Mouse (Mus musculus) heart, postnatal 14 days (tissue): ENCODE measurements around the gene Zfp53. TPM values are rescaled to one million over a fixed set of nuclear protein-coding genes. Genes with fewer than 3 reads are reported as not detected.

Experiments used
- DNase-seq, 2 experiments: peaks; one replicate each; pipeline ENCODE4 v3.0.0; 2021 to 2022
- intact Hi-C: fragments of 180-260 bp; cut with DNase I; formaldehyde crosslinking; loops from one replicate; pipeline ENCODE4 v1.15.1; 2025
- total RNA-seq, 2 experiments: library from RNA; stranded (reverse); gene quantifications; 2 replicates each; pipeline ENCODE4 v1.2.3; 2021

Gene Zfp53
- total RNA-seq, 2 experiments from 2014 or later = 2.4 to 2.9 TPM

DNA sequence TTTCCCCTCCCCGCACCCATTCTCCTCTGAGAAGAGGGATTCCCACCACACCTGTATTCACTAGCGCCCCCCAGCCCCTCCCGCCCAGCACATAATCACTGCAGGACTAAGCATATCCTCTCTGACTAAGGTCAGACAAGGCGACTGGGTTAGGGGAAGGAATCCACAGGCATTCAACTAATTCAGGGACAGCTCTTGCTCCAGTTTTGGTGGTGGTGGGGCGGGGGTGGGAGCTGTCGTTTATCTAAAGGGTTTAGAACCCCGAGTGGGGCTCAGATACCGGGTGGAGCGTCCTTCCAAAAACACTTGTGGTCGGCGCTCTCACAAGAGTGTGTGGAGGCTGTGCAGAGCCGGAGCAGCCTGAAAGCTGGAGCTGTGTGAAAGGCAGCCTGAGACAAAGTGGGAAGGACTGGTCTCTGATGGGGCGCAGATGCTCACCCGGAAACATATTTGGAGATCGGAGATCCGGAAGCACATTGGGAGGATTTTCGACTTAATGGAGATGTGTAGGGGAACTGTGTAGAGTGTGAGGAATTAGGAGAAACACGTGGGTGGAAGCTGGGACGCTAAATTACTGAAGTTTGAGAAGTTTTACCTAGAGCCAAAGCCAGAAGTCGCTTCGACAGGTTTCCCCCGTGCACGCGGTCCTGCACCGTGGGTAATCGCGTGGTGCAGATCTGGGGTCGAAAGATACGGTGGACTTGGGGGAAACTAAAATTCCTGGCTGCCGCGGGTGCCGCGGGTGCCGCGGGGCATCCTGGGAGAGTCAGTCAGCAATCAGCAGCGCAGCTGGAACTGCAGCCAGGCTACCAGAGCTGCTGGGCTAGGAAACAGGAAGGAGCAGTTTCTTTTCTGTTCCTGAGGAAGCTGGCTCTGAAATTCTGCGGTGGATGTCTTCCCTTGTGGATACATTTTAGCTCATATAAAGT, 27.7 kb downstream of the Zfp53 start:
- intact Hi-C loops = loop anchor here (2.0 to 5.0 kb wide), 4 partner anchors 18 to 284 kb away; partner anchors contain the start of genes Zfp52 and Zfp54
- DNase-seq = peak; percentile 75 to 78

DNA sequence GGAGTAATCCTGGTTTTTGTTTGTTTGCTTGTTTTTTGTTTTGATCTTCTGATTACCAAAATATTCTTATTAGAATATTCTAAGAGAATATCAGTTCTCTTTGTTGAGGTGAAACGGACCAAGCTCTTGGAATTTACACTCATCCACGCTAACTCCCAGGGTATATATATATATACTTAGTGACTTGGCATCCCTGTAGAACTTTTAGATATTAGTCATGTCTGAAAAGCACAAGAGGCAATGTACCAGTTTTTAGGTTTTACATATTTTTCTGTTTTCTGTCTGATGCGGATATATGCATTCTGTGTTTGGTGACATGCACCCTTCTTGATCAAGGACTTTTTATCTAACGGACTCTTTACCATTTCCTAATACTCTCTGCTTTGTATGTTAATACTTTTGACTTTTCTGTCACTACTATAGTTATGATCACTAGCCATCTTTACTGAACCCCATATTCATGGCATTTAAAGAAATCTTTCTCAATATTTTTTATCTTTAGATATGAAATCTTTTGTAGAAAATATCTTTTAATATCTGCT, 28.4 kb downstream of the Zfp53 start:
- intact Hi-C loops = loop anchor here (2.0 to 5.0 kb wide), 4 partner anchors 18 to 285 kb away; partner anchors contain the start of genes Zfp52 and Zfp54

DNA sequence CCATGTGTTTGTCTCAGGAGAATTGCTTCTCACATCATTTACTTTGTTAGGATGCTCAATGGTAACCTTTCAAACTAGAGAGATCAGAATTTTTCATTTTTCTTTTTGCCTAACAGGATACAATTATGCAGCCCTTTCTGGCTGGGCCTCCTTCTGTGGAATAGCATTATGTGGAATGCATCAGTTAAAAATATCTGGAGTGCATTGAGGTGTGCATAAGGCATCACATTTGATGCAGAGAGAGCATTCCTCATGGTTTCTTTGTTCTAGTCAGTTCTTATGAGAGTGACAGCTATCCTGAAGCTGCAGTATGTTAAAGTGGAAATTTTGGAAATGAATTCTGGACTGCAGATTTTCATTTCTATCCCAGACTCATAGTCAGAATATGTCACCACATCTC, 37.5 kb downstream of the Zfp53 start:
- intact Hi-C loops = no loop called here
- no peak for DNase-seq

More for the DNA sequence above, 28.4 kb downstream of the Zfp53 start:
- no peak for DNase-seq

DNA sequence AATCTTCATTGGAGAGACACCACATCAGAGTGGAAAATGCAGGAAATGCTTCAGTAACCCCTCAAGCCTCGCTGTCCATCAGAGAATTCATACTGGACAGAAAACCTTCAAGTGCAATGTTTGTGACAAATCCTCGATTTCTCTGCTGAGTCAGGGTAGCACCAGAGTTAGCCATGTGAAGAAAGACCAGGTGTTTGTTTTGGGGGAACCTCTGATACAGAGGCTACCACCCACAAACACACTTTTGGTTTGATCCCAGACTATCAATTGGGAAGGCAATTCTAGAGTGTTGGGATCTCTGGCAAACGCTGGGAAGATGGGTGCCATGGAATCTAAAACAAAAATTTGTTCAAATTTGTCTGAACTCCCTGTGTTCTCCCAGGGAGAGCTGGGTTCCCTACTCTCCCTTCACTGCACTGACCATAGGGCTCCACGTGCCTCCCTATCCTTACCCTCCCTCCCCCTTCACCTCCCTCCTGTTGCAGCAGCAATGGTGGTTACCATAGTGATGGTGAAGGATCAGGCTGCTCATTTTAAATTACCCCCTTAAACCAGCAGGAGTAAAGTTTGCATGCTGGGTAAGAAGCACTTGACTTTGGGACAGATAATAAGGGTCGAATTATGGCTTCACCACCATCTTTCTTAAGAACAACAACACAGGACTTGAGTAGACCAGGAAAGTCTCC, 42.0 kb downstream of the Zfp53 start:
- intact Hi-C loops = loop anchor here (10.0 kb wide), 1 partner anchor 586 kb away; the partner anchor contains the start of gene Ppp2r1a

DNA sequence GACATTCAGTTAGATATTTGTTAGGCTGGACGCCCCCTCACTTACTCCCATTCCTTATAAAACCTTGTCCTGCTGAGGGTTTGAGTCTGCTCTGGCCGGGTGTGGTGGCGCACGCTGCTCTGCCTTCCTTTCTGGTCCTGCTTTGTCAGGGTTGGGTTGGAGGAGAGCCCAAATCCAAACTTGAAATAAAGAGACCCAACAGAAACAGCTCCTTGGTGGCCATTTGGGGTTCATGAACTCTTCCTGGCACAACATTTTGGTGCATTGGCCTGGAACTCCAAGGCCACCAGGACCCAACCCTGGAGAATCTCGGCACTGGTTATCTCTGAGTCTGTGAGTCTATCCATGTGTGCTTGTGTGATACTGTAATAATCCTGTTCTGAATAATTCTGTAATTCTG, 42.8 kb downstream of the Zfp53 start:
- intact Hi-C loops = loop anchor here (10.0 kb wide), 1 partner anchor 587 kb away; the partner anchor contains the start of gene Ppp2r1a
- DNase-seq = peak; percentile 20 to 30

More for the DNA sequence above, 42.0 kb downstream of the Zfp53 start:
- no peak for DNase-seq

DNA sequence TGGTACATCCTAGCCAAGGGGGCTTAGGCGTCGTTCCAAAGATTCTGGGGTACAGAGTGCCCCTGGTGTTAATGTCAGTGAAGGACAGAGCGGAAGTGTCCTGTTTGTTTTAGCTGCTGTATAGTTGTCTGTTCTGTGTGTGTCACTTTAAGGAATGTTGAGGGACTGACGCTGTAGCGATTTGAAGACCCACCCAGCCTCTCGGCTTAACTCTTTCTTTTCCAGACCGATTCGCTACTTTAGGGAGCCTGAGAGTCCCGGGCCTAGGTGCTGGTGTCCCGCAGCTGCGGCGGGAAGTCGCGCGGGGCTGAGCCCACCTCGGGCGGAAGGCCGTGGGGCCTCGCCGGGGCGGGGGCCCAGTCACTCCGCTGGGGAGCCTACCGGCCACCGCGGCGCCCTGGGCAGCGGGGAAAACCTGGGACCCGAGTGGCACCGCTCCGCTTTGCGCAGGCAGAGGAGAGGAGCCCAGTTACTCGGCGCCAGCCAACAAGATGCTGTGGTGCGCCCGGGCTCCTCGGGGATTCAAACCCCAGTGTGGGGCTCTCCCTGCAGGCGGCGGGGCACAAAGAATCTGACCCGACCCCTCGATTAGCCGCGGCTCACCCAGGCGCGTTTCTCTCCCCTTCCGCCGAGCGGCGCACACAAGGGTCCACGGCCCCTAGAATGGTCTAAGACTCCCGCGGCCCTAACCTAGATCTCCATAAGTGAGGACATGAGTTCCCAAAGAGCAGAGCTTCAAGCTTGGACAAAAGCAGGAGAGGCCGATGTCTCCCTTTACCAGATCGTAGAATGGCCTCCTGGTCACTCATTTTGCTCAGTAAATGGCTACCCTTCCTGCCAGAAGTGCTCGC, 43.5 kb downstream of the Zfp53 start:
- intact Hi-C loops = loop anchor here (10.0 kb wide), 1 partner anchor 588 kb away; the partner anchor contains the start of gene Ppp2r1a
- DNase-seq = peak; percentile 73 to 78

DNA sequence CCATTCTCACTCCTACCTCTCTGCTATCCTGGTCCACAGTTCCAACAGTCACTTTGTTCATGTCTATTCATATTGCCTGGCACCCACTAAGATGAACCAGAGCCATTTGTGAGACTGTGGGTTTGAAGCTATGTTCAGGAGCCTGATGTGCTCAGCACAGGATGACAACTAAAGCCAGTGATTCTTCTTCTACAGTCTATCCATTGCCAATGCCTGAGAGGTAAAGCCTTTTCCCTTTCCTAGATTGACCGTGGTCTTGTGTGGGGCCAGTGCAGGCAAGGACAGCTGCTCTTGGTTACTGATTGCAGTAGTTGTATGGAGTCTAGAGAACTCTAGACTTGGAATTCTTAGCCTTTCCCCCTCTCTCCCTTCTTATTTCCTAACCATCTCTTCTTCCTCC, 45.2 kb downstream of the Zfp53 start:
- intact Hi-C loops = loop anchor here (2.0 to 10.0 kb wide), 2 partner anchors 17 to 589 kb away; partner anchors contain the start of gene Ppp2r1a
- no peak for DNase-seq

DNA sequence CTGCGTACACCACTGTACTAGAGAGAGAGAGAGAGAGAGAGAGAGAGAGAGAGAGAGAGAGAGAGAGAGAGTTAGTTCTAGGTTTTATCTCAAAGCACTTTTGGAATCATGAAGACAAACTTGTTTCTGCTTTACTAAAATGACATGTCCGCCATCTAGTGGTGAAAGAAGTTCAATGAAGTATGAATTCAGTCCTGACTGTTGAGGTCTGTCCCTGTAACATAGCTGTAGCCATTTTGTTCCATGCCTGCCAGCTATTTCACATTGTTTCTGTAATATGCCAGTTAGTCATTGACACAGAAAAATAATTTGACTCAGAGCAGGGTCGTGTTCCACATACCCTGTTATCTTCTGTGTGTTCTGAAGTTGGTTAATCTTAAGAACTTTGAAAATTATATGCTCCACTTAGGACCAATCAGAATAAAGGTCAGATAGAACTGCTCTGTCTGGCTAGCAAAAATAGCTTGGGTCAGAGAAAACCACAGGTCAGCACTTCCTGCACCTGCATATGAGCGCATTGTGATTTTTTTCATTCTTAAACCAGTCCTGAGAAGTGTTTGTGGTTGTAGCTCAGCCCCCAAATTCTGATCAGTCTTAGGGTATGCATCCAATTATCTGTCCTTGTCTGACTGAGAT, 45.8 kb downstream of the Zfp53 start:
- DNase-seq = peak in 1 of 2 experiments; percentile 54
- intact Hi-C loops = loop anchor here (2.0 to 10.0 kb wide), 2 partner anchors 18 to 590 kb away; partner anchors contain the start of gene Ppp2r1a

DNA sequence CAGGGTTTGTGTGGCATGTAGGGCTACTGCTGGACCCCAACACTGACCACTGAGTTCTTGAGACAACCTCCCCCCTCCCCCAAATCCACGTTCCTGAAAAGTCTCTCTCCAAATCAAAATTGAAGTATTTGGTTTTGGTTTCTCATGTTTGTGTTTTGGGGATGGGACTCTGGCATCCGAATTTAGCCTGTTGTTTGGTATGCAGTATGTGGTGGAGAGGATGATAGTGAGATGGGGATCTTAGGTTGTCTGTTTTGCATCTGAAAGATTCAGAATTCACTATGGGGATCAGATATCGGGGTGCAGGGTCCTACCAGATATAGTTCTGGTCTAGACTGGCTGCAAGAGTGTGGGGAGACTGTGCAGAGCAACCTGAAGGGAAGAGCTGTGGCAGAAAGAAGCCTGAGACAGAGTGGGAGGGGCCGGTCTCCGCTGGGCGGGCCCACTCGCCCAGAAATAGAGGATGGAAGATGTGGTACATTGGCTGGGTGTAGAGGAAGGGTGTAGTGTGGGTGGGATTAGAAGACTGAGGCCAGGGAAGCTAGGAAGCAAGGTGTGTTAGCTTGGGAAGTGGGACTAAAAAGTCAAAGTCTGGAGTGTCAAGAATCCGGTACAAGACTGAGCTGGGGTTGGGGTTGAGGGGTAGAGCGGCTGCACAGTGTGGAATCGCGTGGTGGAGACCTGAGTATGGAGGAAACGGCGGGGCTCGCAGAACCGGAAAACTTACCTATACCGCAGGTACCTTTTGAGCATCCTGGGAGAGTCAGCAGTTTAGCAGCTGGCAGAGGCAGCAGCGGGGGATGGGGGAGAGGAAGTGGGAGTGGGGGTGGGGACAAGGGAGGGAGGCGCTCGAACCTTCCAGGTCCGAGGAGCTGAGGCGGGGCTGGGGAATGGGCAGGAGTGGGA, 46.6 kb downstream of the Zfp53 start, which contains the start of gene Zfp52:
TSS of gene Zfp52 (plus strand) at position 444 of the 906 bp plus-strand sequence.
- DNase-seq = peak; percentile 62 to 69
- intact Hi-C loops = loop anchor here (2.0 to 10.0 kb wide), 2 partner anchors 19 to 591 kb away; partner anchors contain the start of gene Ppp2r1a

DNA sequence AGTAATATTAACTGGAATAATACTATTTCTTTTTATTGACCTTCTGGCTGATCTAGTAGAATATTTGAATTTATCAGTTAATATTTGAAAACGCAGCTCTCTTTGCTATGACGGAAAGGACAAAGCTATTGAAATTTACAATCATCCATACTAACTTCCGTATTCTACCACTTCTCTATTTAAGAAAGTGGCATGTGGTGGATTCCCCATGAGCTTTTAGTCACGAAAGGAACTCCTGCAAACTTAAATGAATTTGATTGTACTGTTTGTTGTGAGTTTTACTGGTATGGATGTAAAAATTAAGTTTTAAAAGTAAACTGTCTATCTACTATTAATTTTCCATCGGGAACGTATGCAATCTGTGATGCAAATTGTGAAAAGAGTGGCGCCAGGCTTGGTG, 47.3 kb downstream of the Zfp53 start:
- DNase-seq = no peak

DNA sequence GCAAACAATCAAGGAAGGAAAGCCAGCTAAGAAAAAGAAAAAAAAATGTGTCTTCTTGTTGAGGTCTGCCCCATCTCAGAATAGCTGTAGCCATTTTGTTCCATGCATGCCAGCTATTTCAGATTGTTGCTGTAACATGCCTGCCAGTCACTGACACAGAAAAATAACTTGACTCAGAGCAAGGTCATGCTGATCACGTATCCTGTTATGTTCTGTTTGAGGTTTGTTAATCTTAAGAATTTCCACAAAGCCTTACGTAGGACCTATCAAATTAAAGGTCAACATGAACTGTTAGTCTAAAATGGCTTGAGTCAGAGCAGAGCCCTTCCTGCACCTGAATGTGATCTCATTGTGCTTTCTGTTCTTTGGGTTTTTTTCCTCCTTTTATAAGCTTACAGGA, 47.9 kb downstream of the Zfp53 start:
- no peak for DNase-seq
- intact Hi-C loops = loop anchor here (10.0 kb wide), 1 partner anchor 592 kb away; the partner anchor contains the start of gene Ppp2r1a

More for the DNA sequence above, 47.3 kb downstream of the Zfp53 start:
- intact Hi-C loops = loop anchor here (10.0 kb wide), 1 partner anchor 591 kb away; the partner anchor contains the start of gene Ppp2r1a

DNA sequence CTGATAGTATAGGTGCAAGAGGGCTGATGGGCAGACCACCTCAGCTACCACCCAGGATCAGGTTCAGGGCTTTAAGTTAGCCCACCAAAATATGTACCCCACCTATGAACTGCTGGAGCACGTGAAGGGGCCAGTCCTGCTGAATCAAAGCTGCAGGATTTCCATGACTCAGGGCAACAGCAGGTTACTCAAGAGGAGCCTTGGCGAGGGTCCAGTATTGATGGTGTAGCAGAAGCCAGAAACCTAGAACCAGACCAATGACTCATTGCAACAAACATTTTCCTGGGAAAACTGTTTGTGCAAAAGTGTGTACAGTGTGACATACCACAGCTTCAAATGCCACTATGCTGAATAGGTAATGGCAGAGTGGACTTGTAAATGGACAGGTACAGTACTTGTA, 69.0 kb downstream of the Zfp53 start:
- no peak for DNase-seq
- intact Hi-C loops = no loop called here

Other genes starting within 250 kb of the Zfp53 start
- not detected for gene Vmn1r235, start 232.6 kb upstream of the Zfp53 start, total RNA-seq
- not detected for gene Vmn1r236, start 206.1 kb upstream of the Zfp53 start, total RNA-seq
- not detected for gene Vmn1r237, start 177.1 kb upstream of the Zfp53 start, total RNA-seq
- under 1 TPM; 0.60 to 0.71 TPM for gene Zfp677, start 105.2 kb upstream of the Zfp53 start, total RNA-seq
- gene Zfp54, start 65.8 kb upstream of the Zfp53 start, total RNA-seq = 1 to 10 TPM in 1 of 2 experiments, under 1 TPM in 1; 0.76 to 1.4 TPM
- 1 to 10 TPM; 5.8 to 6.5 TPM for gene Zfp51, start 38.6 kb upstream of the Zfp53 start, total RNA-seq
- gene Zfp52, start 46.5 kb downstream of the Zfp53 start, total RNA-seq = 1 to 10 TPM; 3.8 to 5.4 TPM
- gene Zfp948, start 78.0 kb downstream of the Zfp53 start, total RNA-seq = 1 to 10 TPM; 4.2 to 5.3 TPM
- gene Zfp983, start 161.6 kb downstream of the Zfp53 start, total RNA-seq = 1 to 10 TPM; 2.6 to 3.1 TPM
- 1 to 10 TPM; 1.3 to 1.6 TPM for gene Gm10226, start 202.9 kb downstream of the Zfp53 start, total RNA-seq
- 1 to 10 TPM; 2.6 to 2.9 TPM for gene Zfp760, start 218.7 kb downstream of the Zfp53 start, total RNA-seq
- gene Zfp229, start 241.8 kb downstream of the Zfp53 start, total RNA-seq = 1 to 10 TPM; 7.4 to 7.5 TPM